Mouse (Mus musculus): ENCODE data around the gene Sh3pxd2a.
"Not testable (repeated sequence)": the region's sequence is repeated elsewhere in the genome, so short reads cannot be mapped to it uniquely, and the experiment has no call there.

DNA sequence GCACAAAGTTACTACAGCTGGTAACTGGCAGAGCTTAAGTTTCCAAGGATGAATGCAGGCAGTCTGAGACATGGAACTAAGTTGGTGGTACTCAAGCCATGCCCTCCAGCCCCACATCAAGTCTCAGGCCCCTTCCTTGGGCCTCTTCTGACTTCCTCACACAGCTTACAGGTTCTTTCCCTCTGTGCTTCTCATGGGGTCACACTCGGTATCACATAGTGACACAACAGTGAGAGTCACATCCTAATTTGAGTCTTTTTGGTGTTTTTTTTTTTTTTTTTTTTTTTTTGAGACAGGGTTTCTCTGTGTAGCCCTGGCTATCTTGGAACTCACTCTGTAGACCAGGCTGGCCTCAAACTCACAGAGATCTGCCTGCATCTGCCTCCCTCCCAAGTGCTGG lies 69.4 kb downstream of the Sh3pxd2a start:
- TF ChIP-seq POLR2A (IDR thresholded peaks at IDR 0.05; ENCODE audit: insufficient read depth, low read length); CTCF (IDR thresholded peaks at IDR 0.05; ENCODE audit: low read depth, low read length); EP300 (IDR thresholded peaks at IDR 0.05; ENCODE audit: insufficient read depth, low read depth, low read length): not testable (repeated sequence)
